Mouse (Mus musculus) ES-Bruce4 (cell line): ENCODE results near the gene Krt23.

ENCODE experiments used
- CTCF ChIP-seq: IDR thresholded peaks from one replicate; pipeline ENCODE4 v1.8.1; 2011; ENCODE audit warnings: low read depth, low read length
- EP300 ChIP-seq: IDR thresholded peaks from 2 replicates; pipeline ENCODE4 v1.6.1; 2011; ENCODE audit warnings: low read depth, low read length; ENCODE audit not compliant: insufficient read depth
- POLR2A ChIP-seq: IDR thresholded peaks from one replicate; pipeline ENCODE4 v1.8.1; 2011; ENCODE audit warnings: low read length; ENCODE audit not compliant: insufficient read depth

GRCm38 (mm10) chr11:99493574-99493850, 575 bp upstream of the Krt23 start:
- TF ChIP-seq CTCF = no peak
- no peak for TF ChIP-seq POLR2A
- no peak for TF ChIP-seq EP300
